Comparison of ENCODE assay signal across 22 mouse cellular contexts in genomic region chr2:5041854-5042253, GRCm38 (mm10). TPM values are rescaled to one million over a fixed set of nuclear protein-coding genes. Genes with fewer than 3 reads are reported as not detected.
DNase-seq lines count a peak whose midpoint lies in the region; ATAC-seq and TF ChIP-seq lines count a peak whose summit lies in the region.
"Had no signal": no experiment of that assay in that cellular context is flagged by ENCODE, and none has a peak within 500 bp of the region (broad histone marks: within the 10 kb centered on the region; RNA-seq: fewer than 3 reads in every experiment).

No protein-coding gene starts in this region.

- intact Hi-C loops in gastrocnemius, adult 2 months (cut with DNase I) = no loop called here

- peak; percentile 78 for ATAC-seq in liver, embryonic 12.5 days
- peak; percentile 10; the same call in 1 of the 2 replicates for ATAC-seq in megakaryocyte-erythroid progenitor cell, adult 5-6 weeks (replicated peaks; ENCODE audit: low FRiP score, low TSS enrichment, poor library complexity, severe bottlenecking)
- ATAC-seq: forebrain, embryonic 13.5 days had no signal

- H3K4me2 ChIP-seq in liver, embryonic 12.5 days = peak overlapping the region; percentile 54
- H3K4me2 ChIP-seq: forebrain, embryonic 13.5 days; hindbrain, embryonic 15.5 days; lung, embryonic 15.5 days; neural tube, embryonic 15.5 days had no signal

- no peaks in the 10 kb centered on the region for H3K9me3 ChIP-seq in liver, embryonic 12.5 days (replicated peaks)
- no peaks in the 10 kb centered on the region for H3K9me3 ChIP-seq in limb, embryonic 10.5 days (replicated peaks)
- H3K9me3 ChIP-seq: forebrain, embryonic 13.5 days; hindbrain, embryonic 15.5 days; lung, embryonic 15.5 days; midbrain, embryonic 10.5 days; neural tube, embryonic 15.5 days had no signal

- H3K9ac ChIP-seq in liver, embryonic 12.5 days = peak overlapping the region; percentile 41; the same call in 1 of the 2 replicates
- H3K9ac ChIP-seq: forebrain, embryonic 13.5 days; hindbrain, embryonic 15.5 days; lung, embryonic 15.5 days; neural tube, embryonic 15.5 days had no signal

- DNase-seq in gastrocnemius, adult 2 months = peak; percentile 49
- no peak for DNase-seq in gastrocnemius, postnatal 10 days
- peak; percentile 47 for DNase-seq in MEL-GATA-1-ER (ENCODE audit: extremely low read depth, low read depth)
- DNase-seq in right cerebral cortex, postnatal 4 days = no peak
- no peak for DNase-seq in limb, embryonic 10.5 days (ENCODE audit: low spot score)
- DNase-seq: adrenal gland, postnatal 25 days; cerebellum, adult 11-12 months; cerebellum, postnatal 10 days; kidney, postnatal 25 days; layer of hippocampus, postnatal 36 days; thymus, adult 2 months; thymus, postnatal 4 days had no signal

- H3K27me3 ChIP-seq in liver, embryonic 12.5 days (replicated peaks) = no peaks in the 10 kb centered on the region
- no peaks in the 10 kb centered on the region for H3K27me3 ChIP-seq in limb, embryonic 10.5 days (ENCODE audit: low read depth, poor library complexity, severe bottlenecking)
- H3K27me3 ChIP-seq: hindbrain, embryonic 15.5 days; lung, embryonic 15.5 days; neural tube, embryonic 15.5 days had no signal

- WGBS in liver, embryonic 12.5 days (ENCODE audit: insufficient replicate concordance) = 25% methylated on average over 5 of the region's 5 CpGs
- 89% methylated on average over 5 of the region's 5 CpGs for WGBS in limb, embryonic 10.5 days

- TF ChIP-seq CTCF in gastrocnemius, adult 2 months (IDR thresholded peaks at IDR 0.05) = no peak

- peak overlapping the region; percentile 4; the same call in 1 of the 2 replicates for H3K4me3 ChIP-seq in gastrocnemius, adult 2 months
- H3K4me3 ChIP-seq in liver, embryonic 12.5 days = no peak overlapping the region
- H3K4me3 ChIP-seq in limb, embryonic 10.5 days = no peak overlapping the region
- H3K4me3 ChIP-seq: forebrain, embryonic 13.5 days; hindbrain, embryonic 15.5 days; layer of hippocampus, adult 2 months; lung, embryonic 15.5 days; midbrain, embryonic 10.5 days; neural tube, embryonic 15.5 days had no signal

- H3K36me3 ChIP-seq in liver, embryonic 12.5 days = peaks cover 52% of the 10 kb centered on the region
- no peaks in the 10 kb centered on the region for H3K36me3 ChIP-seq in limb, embryonic 10.5 days
- H3K36me3 ChIP-seq: hindbrain, embryonic 15.5 days; lung, embryonic 15.5 days; midbrain, embryonic 10.5 days; neural tube, embryonic 15.5 days had no signal

- H3K27ac ChIP-seq in gastrocnemius, adult 2 months = peak overlapping the region; percentile 93
- H3K27ac ChIP-seq in liver, embryonic 12.5 days = peak overlapping the region; percentile 87
- no peak overlapping the region for H3K27ac ChIP-seq in limb, embryonic 10.5 days
- H3K27ac ChIP-seq: forebrain, embryonic 13.5 days; hindbrain, embryonic 15.5 days; layer of hippocampus, adult 2 months; lung, embryonic 15.5 days; macrophage; midbrain, embryonic 10.5 days; neural tube, embryonic 15.5 days; stomach, postnatal 0 days had no signal

- H3K4me1 ChIP-seq in liver, embryonic 12.5 days = peaks cover 67% of the 10 kb centered on the region
- peaks cover 35% of the 10 kb centered on the region for H3K4me1 ChIP-seq in limb, embryonic 10.5 days

RNA-seq across cellular contexts. Expression of gene Optn, which starts 22.0 kb away (rescaled TPM):
- total RNA-seq in gastrocnemius, adult 2 months (2021) = 10 to 100 TPM; 80.2 to 99.2 TPM
- 10 to 100 TPM; 23.5 to 26.4 TPM for total RNA-seq in gastrocnemius, postnatal 10 days (2021)
- polyA plus RNA-seq in liver, embryonic 12.5 days (2016; fragmentation: Nextera tagmentation; extraction: Ambion mirVana) = 18.5 and 18.7 TPM in 2 replicates
- total RNA-seq in megakaryocyte-erythroid progenitor cell, adult 5-6 weeks (2014; fragmentation: Nextera tagmentation) = 89.0 and 116 TPM in 2 replicates
- total RNA-seq in megakaryocyte-erythroid progenitor cell, adult 5-6 weeks (2017) = 193 and 249 TPM in 2 replicates
- polyA plus RNA-seq in limb, embryonic 10.5 days (2016; fragmentation: Nextera tagmentation; extraction: Ambion mirVana) = 7.1 and 7.8 TPM in 2 replicates

RNA-seq across cellular contexts. Expression of gene Mcm10, which starts 29.3 kb away (rescaled TPM):
- under 1 TPM in 1 of 2 experiments, not detected in 1; 0.08 TPM for total RNA-seq in gastrocnemius, adult 2 months (2021)
- 1 to 10 TPM; 2.3 to 4.7 TPM for total RNA-seq in gastrocnemius, postnatal 10 days (2021)
- 57.7 and 59.0 TPM in 2 replicates for polyA plus RNA-seq in liver, embryonic 12.5 days (2016; fragmentation: Nextera tagmentation; extraction: Ambion mirVana)
- 121 and 141 TPM in 2 replicates for total RNA-seq in megakaryocyte-erythroid progenitor cell, adult 5-6 weeks (2014; fragmentation: Nextera tagmentation)
- total RNA-seq in megakaryocyte-erythroid progenitor cell, adult 5-6 weeks (2017) = 92.5 and 121 TPM in 2 replicates
- polyA plus RNA-seq in limb, embryonic 10.5 days (2016; fragmentation: Nextera tagmentation; extraction: Ambion mirVana) = 78.2 and 92.8 TPM in 2 replicates

Comparison
In these comparisons a context has a peak if more than half of its experiments do, and no peak if none do; other contexts are left out.
1. DNase-seq: peak in gastrocnemius, adult 2 months (single experiment) and MEL-GATA-1-ER (single experiment); none in gastrocnemius, postnatal 10 days (single experiment), right cerebral cortex, postnatal 4 days (single experiment) and limb, embryonic 10.5 days (single experiment).
2. RNA of gene Mcm10, which starts 29.3 kb away (total RNA-seq): 92.5 to 141 TPM in megakaryocyte-erythroid progenitor cell, adult 5-6 weeks; 2.3 to 4.7 TPM in gastrocnemius, postnatal 10 days and 0.08 TPM in gastrocnemius, adult 2 months; every median in the first group is over 10 times any median in the second.